Mouse (Mus musculus) heart, adult 2 months (tissue): ENCODE results near the gene Tmem80.

ENCODE experiments used
- CTCF ChIP-seq: fragments of 200-600 bp; IDR thresholded peaks from 2 replicates; pipeline ENCODE4 v1.8.1; 2022; ENCODE audit warnings: antibody characterized with exemption, mild to moderate bottlenecking, moderate library complexity
- EP300 ChIP-seq: fragments of 200-500 bp; IDR thresholded peaks from 2 replicates; pipeline ENCODE4 v1.6.1; 2011; ENCODE audit warnings: low read depth, low read length, control low read depth; ENCODE audit not compliant: insufficient read depth
- POLR2A ChIP-seq: fragments of 200-500 bp; IDR thresholded peaks from 2 replicates; pipeline ENCODE4 v1.6.1; 2011; ENCODE audit warnings: mild to moderate bottlenecking, low read depth, low read length, control low read depth; ENCODE audit not compliant: insufficient read depth

DNA sequence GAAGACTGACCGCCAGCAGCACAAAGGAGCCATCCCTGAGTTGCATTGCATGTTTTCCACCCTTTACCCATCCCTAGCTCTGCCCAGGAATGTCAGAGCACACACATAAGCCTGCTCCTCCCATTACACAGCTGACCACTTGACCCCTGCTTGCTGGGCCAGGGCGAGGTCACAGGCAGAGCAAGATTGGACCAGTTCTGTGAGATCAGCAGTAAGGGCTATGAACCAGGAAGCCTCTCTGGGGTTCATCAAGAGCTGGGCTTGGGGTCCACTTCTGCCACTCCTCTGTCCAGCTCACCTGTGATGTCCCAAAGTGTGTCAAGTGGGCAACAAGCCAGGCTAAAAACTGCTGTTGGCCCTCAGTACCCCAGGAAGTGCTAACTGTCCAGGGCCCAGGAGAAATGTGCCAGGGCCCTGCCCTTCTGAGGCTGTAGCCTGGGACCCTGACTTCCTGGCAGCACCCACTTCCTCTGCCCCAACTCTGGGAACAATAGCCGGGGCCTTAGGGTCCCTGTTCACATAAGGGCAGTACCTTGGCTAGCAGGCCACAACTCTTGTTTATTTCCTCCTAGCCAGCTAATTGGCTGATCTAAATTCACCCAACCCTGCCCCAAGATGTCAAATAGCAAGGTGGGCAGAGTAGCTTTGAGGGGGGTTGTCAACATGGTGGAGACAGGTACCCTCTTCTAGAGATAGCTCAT, 10.3 kb downstream of the Tmem80 start:
- TF ChIP-seq POLR2A: no peak
- no peak for TF ChIP-seq CTCF
- TF ChIP-seq EP300: no peak
